Mouse (Mus musculus) frontal cortex, adult (tissue): Measurements from ENCODE around the gene Zdhhc18.

Experiments used
- ATAC-seq: cut with Nextera tagmentation; 2 replicates; pipeline ENCODE4 v1.9.2; 2017; ENCODE audit warnings: mild to moderate bottlenecking, moderate library complexity, mixed read lengths; ENCODE audit not compliant: low TSS enrichment

Zdhhc18 gene

GRCm38 (mm10) chr4:133603056-133603455, 46.9 kb downstream of the Zdhhc18 start:
- ATAC-seq: no peak

DNA sequence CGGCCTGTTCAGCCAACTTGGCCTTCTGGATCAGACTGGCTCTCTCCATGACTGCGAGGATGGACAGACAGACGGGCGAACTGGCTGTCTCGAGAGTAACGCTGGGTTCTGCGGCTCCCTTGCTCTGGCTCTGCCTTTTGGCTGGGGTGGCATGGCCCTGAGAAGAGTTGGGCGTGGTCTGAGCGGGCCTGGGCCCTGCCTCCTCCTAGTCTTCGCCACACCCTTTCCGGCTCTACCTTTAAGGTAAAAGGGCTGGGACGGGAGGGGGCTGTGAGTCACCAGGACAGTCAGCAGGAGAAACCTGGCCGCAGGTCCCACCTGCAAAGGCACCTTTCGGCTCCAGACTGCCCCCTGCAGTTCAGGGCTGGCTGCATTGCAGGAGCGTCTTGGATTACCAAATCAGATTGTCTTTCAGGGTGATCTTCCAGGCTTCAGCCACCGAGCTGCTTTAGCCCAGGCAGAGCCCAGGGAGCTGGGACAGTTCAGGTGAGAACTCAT, 48.2 kb downstream of the Zdhhc18 start, which contains the start of gene Sfn:
TSS of gene Sfn (minus strand) at position 448 of the 498 bp plus-strand sequence.
- 0 out of 2 replicates have a peak, but pooled peaks have one; percentile 7 for ATAC-seq

- ATAC-seq: no peak
Measured at GRCm38 (mm10) chr4:133600306-133600705, 49.6 kb downstream of the Zdhhc18 start.

GRCm38 (mm10) chr4:133599571-133600073, 50.3 kb downstream of the Zdhhc18 start:
- peak; percentile 94 for ATAC-seq

DNA sequence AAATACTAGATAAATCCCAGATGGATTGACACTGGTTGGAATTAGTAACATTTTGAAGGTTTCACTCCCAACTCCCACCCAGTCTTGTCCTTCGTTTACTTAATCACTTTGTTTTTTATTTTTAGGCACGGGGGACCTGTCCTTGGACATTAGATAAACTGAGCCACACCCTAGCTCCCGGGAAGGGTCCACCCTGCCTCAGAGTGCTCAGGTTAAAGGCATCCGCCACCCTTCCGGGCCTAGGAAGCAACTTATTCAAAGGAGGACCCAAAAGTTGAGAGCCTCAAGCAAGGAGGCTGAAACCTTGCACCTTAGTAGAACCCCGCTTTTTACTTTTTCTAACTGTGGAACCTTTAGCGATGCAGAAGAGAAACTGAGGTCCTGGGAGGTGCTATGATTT, 50.8 kb downstream of the Zdhhc18 start:
- ATAC-seq: no peak

- no peak for ATAC-seq
Measured at GRCm38 (mm10) chr4:133598616-133599015, 51.3 kb downstream of the Zdhhc18 start.

DNA sequence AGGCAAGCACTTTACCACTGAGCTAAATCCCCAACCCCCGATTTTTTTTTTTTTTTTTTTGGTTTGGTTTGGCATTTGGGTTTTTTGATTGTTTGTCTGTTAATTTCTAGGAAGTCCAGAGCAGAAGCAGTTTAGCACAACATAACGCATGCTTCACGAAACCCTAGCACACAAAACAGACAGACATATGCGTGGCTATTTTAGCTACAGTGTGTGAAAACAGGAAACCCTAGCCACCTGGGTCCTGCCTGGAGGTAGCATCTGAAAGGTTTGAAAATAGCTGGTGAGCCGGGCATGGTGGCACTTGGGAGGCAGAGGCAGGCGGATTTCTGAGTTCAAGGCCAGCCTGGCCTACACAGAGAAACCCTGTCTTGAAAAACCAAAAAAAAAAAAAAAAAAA, 53.9 kb downstream of the Zdhhc18 start:
- no peak for ATAC-seq

- peak; percentile 58; the same call in 1 of the 2 replicates for ATAC-seq
Measured at GRCm38 (mm10) chr4:133595538-133595937, 54.4 kb downstream of the Zdhhc18 start.

- ATAC-seq: peak; percentile 23; the same call in 1 of the 2 replicates
Measured at GRCm38 (mm10) chr4:133592570-133592969, 57.4 kb downstream of the Zdhhc18 start.

- peak; percentile 97 for ATAC-seq
Measured at GRCm38 (mm10) chr4:133584059-133584951, 65.6 kb downstream of the Zdhhc18 start, which contains the start of gene Gpn2. Gene Gpn2 (plus strand): TSS chr4:133584362.

DNA sequence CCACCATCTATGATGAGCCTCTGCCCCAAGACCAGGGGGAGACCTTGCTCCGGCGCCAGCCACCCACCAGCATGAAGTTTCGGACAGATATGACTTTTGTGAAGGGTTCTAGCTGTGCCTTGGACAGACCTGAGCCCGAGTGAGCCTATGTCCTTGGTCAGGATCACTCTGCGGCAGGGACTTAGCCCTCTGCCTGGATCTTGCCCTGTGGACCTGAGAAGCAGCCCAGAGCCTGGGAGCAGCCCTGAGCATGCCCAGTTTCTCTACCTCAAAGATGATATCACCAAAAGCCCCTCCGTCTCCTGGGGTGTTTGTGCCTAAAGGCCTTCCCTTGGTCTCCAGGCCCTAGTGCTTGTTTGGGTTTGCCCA, 66.3 kb downstream of the Zdhhc18 start:
- no peak; the same call in 1 of the 2 replicates for ATAC-seq

DNA sequence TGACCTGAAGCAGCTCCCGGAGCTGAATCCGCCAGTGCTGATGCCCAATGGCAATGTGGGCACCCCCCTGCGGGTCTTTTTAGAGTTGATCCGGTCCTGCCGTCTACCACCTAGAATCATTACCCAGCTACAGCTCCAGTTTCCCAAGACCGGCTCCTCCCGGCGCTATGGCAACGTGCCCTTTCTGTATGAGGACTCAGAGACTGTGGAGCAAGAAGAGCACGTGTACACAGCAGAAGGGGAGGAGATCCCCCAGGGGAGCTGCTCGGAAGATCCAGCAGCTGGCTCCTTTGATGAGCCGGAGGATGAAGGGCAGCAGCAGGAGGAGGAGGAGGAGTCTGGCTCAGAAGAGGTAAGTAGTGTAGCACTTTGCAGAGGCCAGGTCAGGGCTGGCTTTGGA, 72.0 kb downstream of the Zdhhc18 start:
- no peak for ATAC-seq

DNA sequence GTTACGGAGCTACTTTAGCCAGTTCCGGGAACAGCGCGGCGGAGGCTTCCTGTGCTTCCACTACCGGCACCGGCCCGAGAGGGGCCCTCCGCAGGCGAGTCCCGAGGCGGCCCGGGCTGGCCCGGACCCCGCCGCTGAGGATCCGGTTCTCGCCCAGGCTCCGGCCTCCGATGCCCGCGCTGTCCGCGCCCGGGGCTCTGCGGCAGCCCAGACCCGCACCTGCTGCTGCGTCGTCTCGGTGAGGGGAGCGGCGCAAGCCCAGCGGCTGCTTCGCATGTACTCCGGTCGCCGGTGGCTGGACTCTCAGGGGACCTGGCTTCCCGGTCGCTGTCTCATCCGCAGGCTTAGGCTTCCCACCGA, 75.1 kb downstream of the Zdhhc18 start:
- peak; percentile 48; the same call in 1 of the 2 replicates for ATAC-seq

GRCm38 (mm10) chr4:133574070-133574842, 75.7 kb downstream of the Zdhhc18 start, which contains the start of gene Gpatch3:
Gene Gpatch3 (plus strand): TSS chr4:133574745.
- peak; percentile 96 for ATAC-seq

GRCm38 (mm10) chr4:133570066-133570466, 79.9 kb downstream of the Zdhhc18 start:
- ATAC-seq: no peak

GRCm38 (mm10) chr4:133569291-133570065, 80.5 kb downstream of the Zdhhc18 start:
- ATAC-seq: no peak

- ATAC-seq: no peak
Measured at GRCm38 (mm10) chr4:133567251-133567650, 82.7 kb downstream of the Zdhhc18 start.

GRCm38 (mm10) chr4:133563123-133563571, 86.8 kb downstream of the Zdhhc18 start:
- ATAC-seq: no peak

GRCm38 (mm10) chr4:133561622-133562021, 88.3 kb downstream of the Zdhhc18 start:
- ATAC-seq: no peak

GRCm38 (mm10) chr4:133559846-133560245, 90.1 kb downstream of the Zdhhc18 start:
- no peak for ATAC-seq

GRCm38 (mm10) chr4:133557041-133557717, 92.8 kb downstream of the Zdhhc18 start:
- no peak for ATAC-seq
